Mouse (Mus musculus): ENCODE measurements around the gene Papola. TPM values are rescaled to one million over a fixed set of nuclear protein-coding genes. Genes with fewer than 3 reads are reported as not detected.

The Papola gene
- polyA plus RNA-seq, 1 experiment from 2014 or later, result 283 TPM

GRCm38 (mm10) chr12:105761629-105762028 lies 22.9 kb upstream of the Papola start:
- Histone ChIP-seq H3K4me1 (peaks cover 16% of the 10 kb centered on the region), H3K36me3 (replicated peaks) (no peaks in the 10 kb centered on the region), H3K27me3 (replicated peaks; ENCODE audit: low read depth, poor library complexity, severe bottlenecking) (no peaks in the 10 kb centered on the region), H3K4me3 (no peak overlapping the region), H3K27ac (replicated peaks) (no peak overlapping the region), H3K9me3 (no peaks in the 10 kb centered on the region)
- no peak for DNase-seq (ENCODE audit: low spot score)
- 77% methylated on average over 3 of the region's 3 CpGs for WGBS

- Histone ChIP-seq H3K36me3 (replicated peaks) (no peaks in the 10 kb centered on the region), H3K27ac (replicated peaks) (no peak overlapping the region), H3K4me3 (no peak overlapping the region), H3K9me3 (no peaks in the 10 kb centered on the region), H3K27me3 (replicated peaks; ENCODE audit: low read depth, poor library complexity, severe bottlenecking) (no peaks in the 10 kb centered on the region), H3K4me1 (no peaks in the 10 kb centered on the region)
- DNase-seq (ENCODE audit: low spot score), result no peak
- 75% methylated on average over 10 of the region's 10 CpGs for WGBS
Observed at GRCm38 (mm10) chr12:105769700-105770099, 14.8 kb upstream of the Papola start.

GRCm38 (mm10) chr12:105774871-105775270 lies 9.6 kb upstream of the Papola start:
- Histone ChIP-seq H3K27me3 (replicated peaks; ENCODE audit: low read depth, poor library complexity, severe bottlenecking) (no peaks in the 10 kb centered on the region), H3K4me1 (no peaks in the 10 kb centered on the region), H3K4me3 (no peak overlapping the region), H3K9me3 (no peaks in the 10 kb centered on the region), H3K27ac (replicated peaks) (no peak overlapping the region), H3K36me3 (replicated peaks) (no peaks in the 10 kb centered on the region)
- no peak for DNase-seq (ENCODE audit: low spot score)
- 65% methylated on average over 7 of the region's 7 CpGs for WGBS

- H3K36me3 ChIP-seq (replicated peaks), result no peaks in the 10 kb centered on the region
- DNase-seq (ENCODE audit: low spot score), result no peak
- no peak overlapping the region for H3K4me3 ChIP-seq
- 92% methylated on average over 4 of the region's 4 CpGs for WGBS
- H3K27ac ChIP-seq (replicated peaks), result no peak overlapping the region
- no peaks in the 10 kb centered on the region for H3K4me1 ChIP-seq
- H3K27me3 ChIP-seq (replicated peaks; ENCODE audit: low read depth, poor library complexity, severe bottlenecking), result no peaks in the 10 kb centered on the region
- no peaks in the 10 kb centered on the region for H3K9me3 ChIP-seq
Observed at GRCm38 (mm10) chr12:105777651-105778050, 6.8 kb upstream of the Papola start.

GRCm38 (mm10) chr12:105785000-105785774 lies 693 bp downstream of the Papola start:
- under 1% methylated on average over 52 of the region's 53 CpGs for WGBS

GRCm38 (mm10) chr12:105786113-105786512 lies 1.6 kb downstream of the Papola start:
- no peak for DNase-seq (ENCODE audit: low spot score)
- 82% methylated on average over 1 of the region's 1 CpGs for WGBS
- Histone ChIP-seq H3K36me3 (replicated peaks) (peaks cover 42% of the 10 kb centered on the region), H3K27me3 (replicated peaks; ENCODE audit: low read depth, poor library complexity, severe bottlenecking) (no peaks in the 10 kb centered on the region), H3K4me3 (peak overlapping the region; percentile 89), H3K9me3 (no peaks in the 10 kb centered on the region), H3K4me1 (peaks cover 15% of the 10 kb centered on the region), H3K27ac (replicated peaks) (no peak overlapping the region)

More at GRCm38 (mm10) chr12:105785000-105785774, 693 bp downstream of the Papola start:
- Histone ChIP-seq H3K27ac (replicated peaks) (peak overlapping the region; percentile 98), H3K4me3 (peak overlapping the region; percentile 89), H3K4me1 (peaks cover 15% of the 10 kb centered on the region), H3K27me3 (replicated peaks; ENCODE audit: low read depth, poor library complexity, severe bottlenecking) (no peaks in the 10 kb centered on the region), H3K36me3 (replicated peaks) (peaks cover 34% of the 10 kb centered on the region), H3K9me3 (no peaks in the 10 kb centered on the region)
- peak; percentile 80 for DNase-seq (ENCODE audit: low spot score)

- Histone ChIP-seq H3K4me1 (peaks cover 15% of the 10 kb centered on the region), H3K27ac (replicated peaks) (no peak overlapping the region), H3K4me3 (no peak overlapping the region), H3K36me3 (replicated peaks) (peaks cover 51% of the 10 kb centered on the region), H3K27me3 (replicated peaks; ENCODE audit: low read depth, poor library complexity, severe bottlenecking) (no peaks in the 10 kb centered on the region), H3K9me3 (no peaks in the 10 kb centered on the region)
- DNase-seq (ENCODE audit: low spot score), result no peak
- WGBS, result 88% methylated on average over 2 of the region's 2 CpGs
Observed at GRCm38 (mm10) chr12:105787626-105788025, 3.1 kb downstream of the Papola start.

- Histone ChIP-seq H3K36me3 (replicated peaks) (peaks cover 68% of the 10 kb centered on the region), H3K4me3 (no peak overlapping the region), H3K27ac (replicated peaks) (no peak overlapping the region), H3K9me3 (no peaks in the 10 kb centered on the region), H3K4me1 (peaks cover 15% of the 10 kb centered on the region), H3K27me3 (replicated peaks; ENCODE audit: low read depth, poor library complexity, severe bottlenecking) (no peaks in the 10 kb centered on the region)
- DNase-seq (ENCODE audit: low spot score), result no peak
- 91% methylated on average over 6 of the region's 6 CpGs for WGBS
Observed at GRCm38 (mm10) chr12:105789885-105790284, 5.4 kb downstream of the Papola start.

GRCm38 (mm10) chr12:105794896-105795295 lies 10.4 kb downstream of the Papola start:
- 91% methylated on average over 2 of the region's 2 CpGs for WGBS
- DNase-seq (ENCODE audit: low spot score), result no peak
- no peak overlapping the region for H3K27ac ChIP-seq (replicated peaks)
- no peaks in the 10 kb centered on the region for H3K27me3 ChIP-seq (replicated peaks; ENCODE audit: low read depth, poor library complexity, severe bottlenecking)
- H3K4me1 ChIP-seq, result no peaks in the 10 kb centered on the region
- no peak overlapping the region for H3K4me3 ChIP-seq
- peaks cover 65% of the 10 kb centered on the region for H3K36me3 ChIP-seq (replicated peaks)
- H3K9me3 ChIP-seq, result no peaks in the 10 kb centered on the region

- H3K36me3 ChIP-seq (replicated peaks), result peaks cover 74% of the 10 kb centered on the region
Observed at GRCm38 (mm10) chr12:105798001-105798400, 13.5 kb downstream of the Papola start.

GRCm38 (mm10) chr12:105805790-105806189 lies 21.3 kb downstream of the Papola start:
- Histone ChIP-seq H3K4me3 (no peak overlapping the region), H3K36me3 (replicated peaks) (peaks cover 100% of the 10 kb centered on the region), H3K4me1 (no peaks in the 10 kb centered on the region), H3K9me3 (no peaks in the 10 kb centered on the region), H3K27ac (replicated peaks) (no peak overlapping the region), H3K27me3 (replicated peaks; ENCODE audit: low read depth, poor library complexity, severe bottlenecking) (no peaks in the 10 kb centered on the region)
- DNase-seq (ENCODE audit: low spot score), result no peak
- WGBS, result 95% methylated on average over 3 of the region's 3 CpGs

More at GRCm38 (mm10) chr12:105798001-105798400, 13.5 kb downstream of the Papola start:
- no peak for DNase-seq (ENCODE audit: low spot score)
- no peaks in the 10 kb centered on the region for H3K27me3 ChIP-seq (replicated peaks; ENCODE audit: low read depth, poor library complexity, severe bottlenecking)
- no peaks in the 10 kb centered on the region for H3K4me1 ChIP-seq
- H3K27ac ChIP-seq (replicated peaks), result no peak overlapping the region
- H3K9me3 ChIP-seq, result no peaks in the 10 kb centered on the region
- H3K4me3 ChIP-seq, result no peak overlapping the region

- H3K36me3 ChIP-seq (replicated peaks), result peaks cover 100% of the 10 kb centered on the region
- WGBS, result 97% methylated on average over 3 of the region's 3 CpGs
Observed at GRCm38 (mm10) chr12:105806205-105806604, 21.7 kb downstream of the Papola start.

GRCm38 (mm10) chr12:105807416-105807815 lies 22.9 kb downstream of the Papola start:
- Histone ChIP-seq H3K27ac (replicated peaks) (no peak overlapping the region), H3K4me1 (no peaks in the 10 kb centered on the region), H3K27me3 (replicated peaks; ENCODE audit: low read depth, poor library complexity, severe bottlenecking) (no peaks in the 10 kb centered on the region), H3K4me3 (no peak overlapping the region), H3K9me3 (no peaks in the 10 kb centered on the region), H3K36me3 (replicated peaks) (peaks cover 100% of the 10 kb centered on the region)
- 96% methylated on average over 7 of the region's 7 CpGs for WGBS
- DNase-seq (ENCODE audit: low spot score), result no peak

More at GRCm38 (mm10) chr12:105806205-105806604, 21.7 kb downstream of the Papola start:
- Histone ChIP-seq H3K9me3 (no peaks in the 10 kb centered on the region), H3K27me3 (replicated peaks; ENCODE audit: low read depth, poor library complexity, severe bottlenecking) (no peaks in the 10 kb centered on the region), H3K27ac (replicated peaks) (no peak overlapping the region), H3K4me1 (no peaks in the 10 kb centered on the region), H3K4me3 (no peak overlapping the region)
- no peak for DNase-seq (ENCODE audit: low spot score)

All from embryonic facial prominence, embryonic 10.5 days (tissue).